Mouse (Mus musculus) right cerebral cortex, postnatal 36 days (tissue): ENCODE measurements around the gene 9130023H24Rik.
A peak's percentile ranks its signal among the peaks of the same experiment; 100 is the strongest.

Experiments
- DNase-seq, 2 experiments: peaks; one replicate each; pipeline ENCODE4 v3.0.0; 2022; ENCODE audit warnings: low spot score in 2 of 2, mixed read lengths in 1 of 2

The 9130023H24Rik gene

GRCm38 (mm10) chr7:128246496-128247391 is 8.9 kb upstream of the 9130023H24Rik start, which contains the start of gene Tgfb1i1:
Tgfb1i1 (plus strand) TSS chr7:128246812.
- DNase-seq: peak in 1 of 2 experiments; percentile 50

- no peak for DNase-seq
Measured at GRCm38 (mm10) chr7:128245547-128245946, 7.7 kb upstream of the 9130023H24Rik start.

DNA sequence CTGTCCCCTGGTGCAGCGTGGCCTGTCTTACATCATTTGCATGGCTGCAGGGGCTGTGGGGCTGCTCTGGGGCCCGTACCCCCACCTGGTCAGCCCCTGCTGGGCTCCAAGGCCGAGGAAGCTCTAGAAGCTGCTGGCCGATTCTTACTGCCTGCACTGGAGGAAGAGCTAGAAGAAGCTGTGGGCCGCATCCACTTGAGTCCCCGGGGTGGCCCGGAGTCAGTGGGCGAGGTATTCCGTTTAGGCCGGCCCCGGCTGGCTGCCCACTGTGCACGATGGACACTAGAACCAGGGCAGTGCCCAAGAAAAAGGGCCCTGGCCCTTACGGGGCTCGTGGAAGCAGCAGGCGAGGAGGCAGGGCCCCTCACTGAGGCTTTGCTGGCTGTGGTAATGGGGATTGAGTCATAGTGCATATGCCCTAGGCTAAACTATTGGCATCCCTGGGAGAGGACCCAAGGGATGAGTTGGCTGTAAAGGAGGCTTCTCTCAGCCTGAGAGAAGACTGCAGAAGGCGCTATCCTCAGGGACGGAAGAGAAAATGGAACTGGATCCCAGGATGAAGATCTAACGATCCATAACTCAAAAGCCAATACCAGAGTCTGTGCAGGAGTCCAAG is 6.7 kb upstream of the 9130023H24Rik start:
- DNase-seq: no peak

DNA sequence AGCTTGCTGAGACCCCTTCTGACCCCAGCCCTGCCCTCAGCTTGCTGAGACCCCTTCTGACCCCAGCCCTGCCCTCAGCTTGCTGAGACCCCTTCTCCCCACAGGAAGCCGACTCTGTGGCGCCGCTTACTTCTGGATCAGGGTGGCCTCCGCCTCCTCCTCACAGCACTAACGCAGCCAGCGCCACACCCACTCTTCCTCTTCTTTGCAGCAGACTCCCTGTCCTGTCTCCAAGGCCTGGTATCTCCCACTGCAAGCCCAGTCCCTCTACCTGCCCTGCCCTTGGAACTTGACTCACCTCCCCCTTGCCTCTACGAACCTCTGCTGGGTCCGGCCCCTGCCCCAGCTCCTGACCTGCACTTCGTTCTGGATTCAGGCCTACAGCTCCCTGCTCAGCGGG is 6.1 kb upstream of the 9130023H24Rik start:
- no peak for DNase-seq

DNA sequence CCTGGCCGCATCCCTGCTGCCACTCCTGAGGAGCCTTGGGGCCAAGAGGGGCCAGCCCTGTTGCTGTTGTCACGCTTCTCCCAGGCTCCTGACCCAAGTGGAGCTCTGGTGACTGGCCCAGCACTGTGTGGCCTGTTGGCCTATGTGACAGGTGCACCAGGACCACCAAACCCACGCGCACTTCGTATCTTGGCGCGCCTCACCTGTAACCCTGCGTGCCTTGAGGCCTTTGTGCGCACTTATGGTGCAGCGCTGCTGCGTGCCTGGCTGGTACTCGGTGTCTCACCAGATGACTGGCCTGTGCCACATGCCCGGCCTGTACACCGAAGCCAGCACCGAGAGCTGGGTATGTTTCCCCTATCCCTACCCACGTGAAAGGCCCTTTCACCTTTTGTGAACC is 4.5 kb upstream of the 9130023H24Rik start:
- DNase-seq: no peak

- DNase-seq: no peak
Measured at GRCm38 (mm10) chr7:128240131-128240784, 2.4 kb upstream of the 9130023H24Rik start.

GRCm38 (mm10) chr7:128238991-128239390 is 1.2 kb upstream of the 9130023H24Rik start:
- no peak for DNase-seq

DNA sequence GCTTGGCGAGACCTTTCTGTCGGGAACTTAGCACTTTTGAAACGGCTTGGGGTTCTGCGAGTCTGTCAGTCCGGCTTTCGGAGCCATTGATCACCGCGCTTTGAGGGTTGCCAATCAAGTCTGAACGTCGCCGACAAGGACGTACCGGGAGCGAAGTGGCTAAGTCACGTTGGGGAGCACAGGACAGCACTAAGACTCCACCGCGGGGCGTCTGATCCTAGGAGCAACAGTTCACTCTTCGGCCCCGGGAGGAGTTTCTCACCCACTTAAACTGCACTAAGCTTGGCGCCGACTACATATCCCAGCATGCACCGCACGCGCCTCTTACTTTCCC is 271 bp downstream of the 9130023H24Rik start:
- no peak for DNase-seq

DNA sequence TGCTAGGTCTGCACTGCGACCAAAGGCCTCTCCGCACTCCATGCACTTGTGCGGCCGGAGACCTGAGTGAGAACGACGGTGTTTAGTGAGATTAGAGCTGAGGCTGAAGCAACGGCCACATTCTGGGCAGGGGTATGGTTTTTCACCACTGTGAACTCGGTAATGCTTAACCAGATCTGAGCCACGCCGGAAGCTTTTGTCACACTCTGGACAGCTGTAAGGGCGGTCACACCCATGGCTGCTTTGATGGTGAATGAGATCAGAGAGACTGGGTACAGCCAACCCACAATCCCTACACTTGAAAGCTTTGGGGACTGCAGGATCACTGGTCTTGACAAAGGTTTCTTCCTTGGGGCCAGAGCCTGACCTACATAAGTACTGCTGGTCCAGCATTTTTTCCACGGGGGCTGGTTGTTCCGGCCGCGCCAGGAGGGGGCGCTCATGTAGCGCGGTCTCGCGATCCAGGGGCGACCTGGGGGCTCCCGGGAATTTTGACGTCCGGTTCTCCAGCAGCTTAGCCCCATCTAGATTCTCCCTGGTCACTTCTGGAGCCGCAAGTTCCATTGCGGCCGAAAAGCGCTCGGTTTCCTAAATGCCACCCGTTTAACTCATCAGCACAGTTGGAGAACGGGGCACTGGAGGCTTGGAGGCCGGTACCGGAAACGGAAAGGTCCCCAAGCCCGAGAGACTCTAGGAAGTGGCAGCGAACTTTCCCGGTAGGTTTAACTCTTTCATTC is 807 bp downstream of the 9130023H24Rik start, which contains the start of gene Armc5:
TSS of gene Armc5 (plus strand) at position 487 of the 737 bp plus-strand sequence.
- DNase-seq: peak; percentile 71 to 74

DNA sequence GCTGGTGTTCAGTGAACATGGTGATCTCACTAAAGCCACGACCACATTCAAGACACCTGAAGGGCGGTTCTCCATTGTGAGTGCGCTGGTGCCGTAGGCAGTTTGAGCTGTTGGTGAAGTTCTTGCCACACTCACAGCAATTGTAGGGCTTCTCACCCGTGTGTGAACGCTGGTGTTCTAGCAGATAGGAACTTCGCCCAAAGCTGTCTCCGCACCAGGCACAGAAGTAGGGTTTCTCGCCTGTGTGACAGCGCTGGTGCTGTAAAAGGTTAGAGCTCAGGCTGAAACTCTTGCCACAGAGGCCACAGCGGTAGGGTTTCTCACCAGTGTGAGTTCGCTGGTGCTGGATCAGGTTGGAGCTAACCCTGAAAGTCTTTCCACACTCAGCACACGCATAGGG is 1.4 kb downstream of the 9130023H24Rik start:
- DNase-seq: no peak

GRCm38 (mm10) chr7:128235481-128235880 is 2.4 kb downstream of the 9130023H24Rik start:
- DNase-seq: no peak

DNA sequence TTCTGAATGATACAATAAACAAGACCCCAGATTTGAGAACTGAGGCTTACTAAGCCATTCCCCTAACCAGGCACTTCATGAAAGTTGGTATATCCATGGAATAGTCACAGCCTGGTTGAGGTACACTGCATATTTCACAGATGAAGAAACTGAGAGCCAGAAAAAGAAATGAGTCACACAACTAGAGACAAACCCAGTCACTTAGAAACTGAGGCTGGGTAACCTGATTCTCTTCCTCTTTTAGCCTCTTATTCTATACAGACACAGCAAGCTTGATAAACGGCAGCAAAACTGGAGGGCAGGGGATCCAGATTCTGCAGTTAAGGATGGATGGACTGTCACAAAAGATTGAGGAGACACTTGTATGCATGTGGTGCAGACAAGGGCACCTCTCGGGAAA is 3.0 kb downstream of the 9130023H24Rik start:
- DNase-seq: no peak

- no peak for DNase-seq
Measured at GRCm38 (mm10) chr7:128231741-128232140, 6.1 kb downstream of the 9130023H24Rik start.

DNA sequence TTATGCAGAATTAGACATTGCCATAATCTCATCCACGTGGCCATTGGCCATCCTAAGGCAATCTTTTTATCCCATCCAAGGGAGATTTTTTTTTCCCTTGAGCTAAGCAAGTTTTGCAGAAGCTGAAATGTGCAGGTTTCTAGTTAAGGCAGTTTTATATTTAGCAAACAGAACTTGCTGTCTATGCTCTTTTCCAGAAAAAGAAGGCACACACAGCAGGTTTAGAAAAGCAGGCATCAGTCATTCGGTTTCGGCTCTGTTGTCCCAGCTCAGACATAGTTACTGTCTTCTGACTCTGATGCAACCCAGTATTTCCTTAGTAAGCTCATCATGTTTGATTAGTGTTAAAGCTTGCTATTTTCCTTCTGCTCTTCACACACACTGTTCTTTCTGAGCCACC is 16.9 kb downstream of the 9130023H24Rik start:
- DNase-seq: no peak

GRCm38 (mm10) chr7:128219952-128220351 is 17.9 kb downstream of the 9130023H24Rik start:
- no peak for DNase-seq

DNA sequence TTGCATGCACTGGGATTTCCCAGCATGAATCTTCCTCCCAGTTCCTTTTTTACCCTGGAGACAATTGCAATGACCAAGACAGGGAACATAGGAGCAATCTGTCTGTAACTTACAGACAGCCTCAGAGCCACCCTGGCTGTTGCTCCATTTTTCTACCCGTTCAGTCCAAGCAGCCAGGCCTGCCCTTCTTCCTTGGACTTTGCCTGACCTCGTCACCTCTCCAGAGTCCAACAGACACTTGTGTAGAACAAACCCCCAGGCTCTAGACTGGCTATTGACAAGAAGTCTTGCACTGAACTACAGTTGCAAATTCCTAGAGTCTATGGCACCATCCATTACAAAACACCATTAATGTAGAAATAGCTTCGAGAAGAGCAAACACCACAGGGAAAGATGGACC is 28.0 kb downstream of the 9130023H24Rik start:
- no peak for DNase-seq

DNA sequence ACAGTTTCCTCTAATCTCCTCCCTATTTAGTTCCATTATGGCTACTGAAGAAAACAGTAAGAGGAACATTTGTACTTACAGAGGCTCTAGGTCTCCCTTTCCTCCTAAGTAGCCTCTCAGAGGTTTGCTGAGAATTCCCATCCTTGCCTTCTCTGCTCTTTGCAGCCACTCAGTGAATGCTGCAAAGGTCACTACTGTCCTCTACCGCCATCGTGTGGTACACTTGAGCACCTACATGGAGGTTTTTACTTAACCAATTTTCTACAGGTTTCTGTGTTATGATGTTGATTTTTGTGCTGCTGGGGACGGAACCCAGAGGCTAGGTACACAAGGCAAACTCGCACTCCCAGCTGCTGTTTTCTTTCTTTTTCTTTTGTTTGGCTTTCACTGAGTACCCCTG is 29.6 kb downstream of the 9130023H24Rik start:
- peak in 1 of 2 experiments; percentile 28 for DNase-seq

- DNase-seq: no peak
Measured at GRCm38 (mm10) chr7:128206152-128206551, 31.7 kb downstream of the 9130023H24Rik start, which contains the start of gene Cox6a2. Cox6a2 (minus strand) TSS chr7:128206387.

GRCm38 (mm10) chr7:128205695-128206094 is 32.1 kb downstream of the 9130023H24Rik start:
- no peak for DNase-seq

GRCm38 (mm10) chr7:128204179-128204578 is 33.7 kb downstream of the 9130023H24Rik start:
- DNase-seq: no peak

DNA sequence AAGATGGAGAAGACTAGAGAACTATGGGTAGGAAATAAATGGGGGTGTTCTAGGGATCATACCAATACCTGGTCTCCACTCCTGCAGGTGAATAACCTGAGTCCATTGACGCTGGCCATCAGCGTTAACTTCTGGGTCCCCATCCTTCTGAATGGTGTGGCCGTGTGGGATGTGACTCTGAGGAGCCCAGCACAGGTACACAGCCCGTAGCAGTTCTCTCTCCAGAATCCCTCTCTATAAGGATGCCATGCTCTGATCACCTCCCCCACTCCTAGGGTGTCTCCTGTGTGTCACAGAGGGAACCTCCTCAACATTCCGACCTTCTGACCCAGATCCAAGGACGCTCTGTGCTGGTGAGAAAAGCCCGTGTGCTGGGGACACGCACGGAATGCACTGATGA is 34.8 kb downstream of the 9130023H24Rik start:
- DNase-seq: no peak

DNA sequence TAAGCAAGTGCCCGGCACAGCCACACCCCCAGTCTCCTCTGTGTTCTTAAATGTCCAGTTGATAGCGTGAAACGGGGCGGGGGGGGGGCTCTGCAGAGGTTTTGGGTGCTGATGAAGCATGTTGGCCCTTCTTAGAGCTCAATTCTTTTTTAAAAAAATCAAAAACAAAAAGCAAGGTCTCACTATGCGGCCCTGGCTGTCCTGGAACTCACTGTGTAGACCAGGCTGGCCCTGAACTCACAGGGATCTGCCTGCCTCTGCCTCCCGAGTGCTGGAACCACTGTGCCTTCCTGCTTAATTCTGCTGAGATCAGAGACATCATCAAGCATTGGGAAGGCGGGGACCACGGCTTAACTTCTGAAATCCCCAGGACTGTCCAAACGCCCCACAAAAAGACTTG is 36.2 kb downstream of the 9130023H24Rik start:
- no peak for DNase-seq
